Mouse (Mus musculus) spleen, postnatal 36 days (tissue): ENCODE results near the gene Olfr1166.
"Not testable (repeated sequence)": the region's sequence is repeated elsewhere in the genome, so short reads cannot be mapped to it uniquely, and the experiment has no call there.

Experiments used
- DNase-seq, 2 experiments: peaks; one replicate each; pipeline ENCODE4 v3.0.0; 2022; ENCODE audit warnings: low spot score in 2 of 2, mixed read lengths in 1 of 2

Olfr1166 gene

DNA sequence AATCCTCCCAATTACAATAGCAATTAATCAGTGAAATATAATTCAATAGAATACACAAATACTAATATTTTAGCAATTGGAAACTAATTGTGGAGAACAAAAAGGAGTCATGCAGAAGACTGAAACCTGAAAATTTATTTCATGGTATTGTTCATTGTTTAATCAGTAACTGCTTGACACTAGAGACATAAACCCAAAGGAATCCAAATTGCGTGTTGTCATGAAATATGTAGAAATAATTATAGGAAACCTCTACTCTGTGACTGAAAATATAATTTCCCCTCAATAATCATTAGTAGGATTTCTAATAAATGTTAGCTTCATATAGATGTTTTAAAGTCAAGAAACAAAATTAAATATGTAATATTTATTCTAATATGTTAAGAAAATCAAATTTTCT, at the start of gene Olfr1166:
Gene Olfr1166, minus strand, starts transcription at position 101 of the 400 bp plus-strand sequence.
- DNase-seq: no peak

DNA sequence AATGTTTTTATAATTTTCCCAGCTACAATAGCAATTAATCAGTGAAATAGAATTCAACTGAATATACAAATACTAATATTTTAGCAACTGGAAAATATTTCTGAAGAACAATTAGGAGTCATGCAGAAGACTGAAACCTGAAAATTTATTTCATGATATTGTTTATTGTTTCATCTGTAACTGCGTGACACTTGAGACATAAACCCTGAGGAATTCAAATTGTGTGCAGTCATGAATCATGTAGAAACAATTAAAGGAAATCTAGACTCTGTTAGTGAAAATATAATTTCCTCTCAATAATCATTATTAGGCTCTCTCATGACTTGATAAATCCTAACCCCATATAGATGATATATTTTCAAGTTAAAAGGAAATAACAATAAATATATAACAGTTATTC, 27.0 kb upstream of the Olfr1166 start, which contains the start of gene Olfr1167:
Gene Olfr1167, minus strand, starts transcription at position 101 of the 400 bp plus-strand sequence.
- not testable (repeated sequence) for DNase-seq

DNA sequence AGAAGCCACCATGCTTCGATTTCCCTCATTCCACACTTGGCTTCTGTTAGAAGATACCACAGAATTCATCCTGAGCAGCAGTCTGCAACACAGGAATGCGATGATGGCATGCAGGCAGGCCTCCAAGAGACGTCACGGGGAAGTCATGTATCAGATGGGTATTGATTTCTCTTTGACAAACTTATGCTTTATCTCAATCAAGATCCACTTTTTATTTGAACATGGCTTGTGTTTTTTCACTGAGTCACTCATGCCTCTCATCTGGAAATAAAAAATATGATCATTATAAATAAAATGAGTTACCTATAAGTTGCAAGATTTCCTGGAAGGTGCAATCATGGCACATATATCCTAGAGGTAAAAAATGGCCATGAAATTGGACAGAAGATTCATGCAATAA, 34.2 kb downstream of the Olfr1166 start, which contains the start of gene Olfr1164:
Gene Olfr1164, minus strand, starts transcription at position 101 of the 400 bp plus-strand sequence.
- DNase-seq: no peak
